Mouse (Mus musculus): ENCODE data around the gene Gm9837.
"Not testable (repeated sequence)": the region's sequence is repeated elsewhere in the genome, so short reads cannot be mapped to it uniquely, and the experiment has no call there.

The Gm9837 gene

DNA sequence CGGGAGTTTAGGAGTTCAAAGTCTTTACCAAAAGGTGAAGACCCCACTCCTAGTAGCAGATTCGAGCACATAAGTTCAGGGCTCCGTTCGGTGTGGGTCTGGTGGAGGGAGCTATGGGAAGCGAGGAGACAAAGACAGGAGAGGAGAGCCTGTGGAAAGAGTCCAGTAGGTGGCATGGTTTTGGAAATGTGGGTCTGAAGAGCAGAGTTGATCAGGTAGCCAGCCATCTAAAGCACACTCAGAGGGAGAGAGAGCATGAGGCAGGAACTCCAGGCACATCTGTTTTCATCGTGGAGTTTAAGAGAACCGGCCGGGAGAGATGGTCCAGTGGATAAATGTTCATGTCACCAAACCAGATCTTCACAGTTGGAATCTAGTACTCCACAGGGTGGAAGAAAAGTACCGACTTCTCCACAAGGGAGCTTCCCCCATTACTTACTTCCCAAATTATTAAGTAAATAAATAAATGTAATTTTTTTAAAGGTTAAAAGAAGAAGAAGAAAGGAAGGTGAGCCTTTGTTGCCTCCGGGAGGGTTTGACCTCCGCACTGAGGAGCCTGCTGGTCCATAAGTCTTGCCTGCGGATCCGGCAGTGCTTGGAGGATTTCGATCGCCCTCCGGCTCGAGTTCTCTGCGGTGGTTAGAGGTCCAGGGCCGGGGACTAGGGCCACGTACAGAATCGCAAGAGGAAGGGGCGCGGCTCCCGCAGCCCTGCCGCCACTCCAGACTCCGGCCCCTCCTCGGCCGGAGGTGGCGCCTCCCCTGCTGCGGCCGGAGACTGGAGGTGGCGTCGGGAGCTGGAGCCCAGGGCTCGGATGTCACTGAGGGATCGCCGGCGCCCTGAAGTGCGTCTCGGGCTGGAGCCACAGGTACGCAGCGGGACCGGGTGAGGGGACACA is 13.6 kb downstream of the Gm9837 start, which contains the start of the genes Gm10447 and Shroom1:
TSS of gene Gm10447 (minus strand) at position 637 of the 898 bp plus-strand sequence.
TSS of gene Shroom1 (plus strand) at position 732 of the 898 bp plus-strand sequence.
- peak; percentile 79 for DNase-seq (ENCODE audit: low spot score)

DNA sequence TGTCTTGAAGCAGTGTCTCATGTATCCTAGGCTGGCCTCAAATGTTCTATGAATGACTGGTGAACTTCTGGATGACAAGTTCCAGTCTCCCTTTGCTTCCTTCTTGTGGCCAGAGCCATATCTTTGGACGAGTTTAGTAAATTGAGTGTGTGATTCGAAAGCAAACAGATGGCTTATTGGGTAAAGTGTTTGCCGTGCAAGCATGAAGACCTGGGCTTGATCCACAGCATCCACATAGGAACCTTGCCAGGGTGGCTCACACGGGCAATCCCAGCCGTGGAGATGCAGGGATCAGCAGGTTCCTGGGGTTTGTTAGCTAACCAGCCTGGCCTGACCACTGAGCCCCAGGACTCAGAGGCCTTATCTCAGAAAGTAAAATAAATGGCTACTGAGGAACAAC is 17.2 kb downstream of the Gm9837 start:
- DNase-seq (ENCODE audit: low spot score) = no peak

DNA sequence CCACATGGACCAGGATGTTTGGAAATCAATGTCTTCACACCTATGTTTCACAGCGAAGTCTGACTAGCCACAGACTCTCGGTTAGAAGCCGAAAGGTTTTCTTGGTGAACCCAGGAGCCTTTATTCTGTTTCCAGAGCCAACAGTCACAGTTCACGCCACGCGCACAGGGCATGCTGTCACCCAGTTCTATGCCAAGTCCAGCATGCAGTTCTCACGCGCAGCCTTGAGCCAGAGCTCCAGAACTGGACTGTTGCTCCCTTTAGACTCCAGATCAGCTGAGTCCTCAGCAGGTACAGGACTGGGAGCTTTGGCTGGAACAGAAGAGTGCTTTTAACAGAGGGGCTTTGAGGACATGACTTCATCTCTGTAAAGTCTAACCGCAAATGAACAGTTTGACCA is 17.9 kb downstream of the Gm9837 start:
- no peak for DNase-seq (ENCODE audit: low spot score)

DNA sequence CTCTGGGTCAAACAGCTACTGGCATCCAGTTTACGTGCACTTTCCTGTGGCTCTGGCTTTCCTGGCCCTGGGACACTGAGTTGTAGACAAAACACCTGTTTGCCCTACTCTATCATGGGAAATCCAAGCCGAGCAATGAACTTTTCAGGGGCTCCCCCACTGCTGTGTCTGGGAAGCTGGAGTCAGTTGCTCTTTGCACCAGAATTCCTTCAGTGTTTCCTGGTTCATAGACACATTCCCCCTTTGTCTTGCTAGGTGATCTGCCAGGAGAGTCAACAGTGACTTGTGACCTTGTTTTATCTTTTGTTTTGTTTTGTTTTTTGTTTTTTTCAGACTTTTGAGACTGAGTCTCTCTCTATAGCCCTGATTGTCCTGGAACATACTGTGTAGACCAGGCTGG is 18.9 kb downstream of the Gm9837 start:
- no peak for DNase-seq (ENCODE audit: low spot score)

DNA sequence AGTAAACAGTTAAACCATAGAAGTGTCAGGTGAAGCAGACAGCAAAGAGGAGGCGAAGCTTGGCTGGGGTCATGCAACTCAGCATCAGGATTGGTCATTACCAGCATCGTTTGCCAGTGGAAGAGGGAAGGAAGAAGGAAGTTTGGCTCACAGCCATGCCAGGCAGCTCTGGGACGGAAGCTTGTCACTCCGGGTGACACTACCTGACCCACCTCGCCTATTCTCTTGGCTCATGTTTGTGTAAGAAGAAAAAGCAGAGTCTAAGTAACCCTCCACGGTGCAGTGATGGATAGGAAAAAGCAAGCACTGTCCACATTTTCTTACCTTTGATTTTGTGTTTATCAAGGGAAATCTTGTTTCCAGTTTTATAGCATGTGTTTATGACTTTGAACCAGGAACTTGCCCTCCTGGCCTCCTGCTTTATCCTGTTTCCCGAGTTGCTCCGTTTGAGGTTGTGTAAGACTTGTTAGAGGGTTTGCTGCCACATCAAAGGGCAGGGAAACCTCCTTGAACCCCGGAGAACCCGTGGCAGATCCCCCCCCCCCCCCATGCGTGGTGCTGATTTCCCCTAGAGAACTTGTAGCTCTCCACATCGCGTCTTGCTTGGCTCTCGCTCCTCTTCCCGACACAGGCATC is 20.1 kb downstream of the Gm9837 start:
- DNase-seq (ENCODE audit: low spot score) = no peak

DNA sequence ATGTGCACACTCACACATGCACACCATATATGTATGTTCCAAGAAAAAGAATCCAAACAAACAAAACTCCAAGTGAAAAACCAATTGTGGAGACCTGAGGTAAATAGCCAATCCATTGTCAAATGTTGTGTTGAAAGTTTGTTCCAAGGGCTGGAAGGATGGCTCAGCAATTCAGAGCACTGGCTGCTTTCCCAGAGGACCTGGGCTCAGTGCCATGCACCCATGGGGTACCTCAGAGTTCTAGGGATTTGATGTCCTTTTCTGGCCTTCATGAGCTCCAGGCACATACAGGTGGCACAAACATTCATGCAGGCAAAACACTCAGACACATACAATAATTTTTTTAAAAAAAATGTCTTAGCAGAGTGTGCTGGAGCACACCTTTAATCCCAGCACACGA is 21.8 kb downstream of the Gm9837 start:
- DNase-seq (ENCODE audit: low spot score) = no peak

DNA sequence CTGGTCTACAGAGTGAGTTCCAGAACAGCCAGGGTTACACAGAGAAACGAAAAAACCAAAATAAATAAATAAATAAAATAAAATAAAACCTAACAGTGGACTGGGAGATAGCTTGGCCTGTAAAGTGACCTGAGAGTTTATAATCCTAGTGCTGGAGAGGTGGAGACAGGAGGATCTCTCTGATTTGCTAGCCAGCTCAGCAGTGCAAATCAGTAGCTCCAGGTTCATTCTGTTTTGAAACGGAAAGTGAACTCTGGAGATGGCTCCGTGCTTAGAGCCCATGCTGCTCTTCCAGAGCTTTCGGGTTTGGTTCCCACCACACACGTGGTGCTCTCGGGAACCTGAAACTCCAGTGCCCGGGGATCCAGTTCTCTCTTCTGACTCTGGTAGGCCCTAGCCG is 22.3 kb downstream of the Gm9837 start:
- DNase-seq (ENCODE audit: low spot score) = no peak

DNA sequence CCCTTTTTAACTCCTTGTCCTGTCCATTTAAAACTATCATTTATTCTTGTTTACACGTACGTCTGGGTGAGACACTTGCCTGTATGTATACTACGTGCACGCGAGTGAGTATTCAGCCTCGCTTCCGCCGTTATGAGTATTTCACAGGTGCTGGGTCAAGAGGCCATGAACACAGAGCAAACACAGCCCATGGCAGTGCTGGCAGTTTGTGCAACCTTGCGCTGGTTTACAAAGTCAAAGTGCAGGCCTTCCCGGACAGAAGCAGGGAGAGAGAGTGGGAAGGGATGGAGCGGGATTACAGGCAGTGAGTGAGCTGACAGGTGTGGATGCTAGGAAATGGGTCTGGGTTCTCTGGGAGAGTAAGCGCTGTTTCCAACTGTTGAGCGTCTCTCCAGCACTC is 24.1 kb downstream of the Gm9837 start:
- DNase-seq (ENCODE audit: low spot score) = no peak

DNA sequence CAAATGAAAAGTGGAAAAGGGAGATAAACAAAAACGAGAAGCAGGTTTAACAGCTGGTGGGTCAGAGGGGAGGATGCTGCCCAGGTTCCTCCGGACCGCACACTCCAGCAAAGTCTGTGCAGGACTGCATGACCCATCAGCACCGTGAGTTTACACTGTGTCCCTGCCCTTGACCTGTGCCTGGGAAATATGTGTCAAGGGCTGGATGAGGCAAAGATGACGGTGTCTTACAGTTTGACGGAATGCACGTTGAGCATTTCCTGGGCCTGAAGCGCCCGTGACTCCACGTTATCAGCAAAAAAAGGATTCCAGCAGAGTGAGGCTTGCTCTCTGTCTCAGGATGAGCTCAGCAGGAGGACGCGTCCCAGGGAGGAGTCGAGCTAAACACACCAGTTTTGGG is 24.7 kb downstream of the Gm9837 start:
- DNase-seq (ENCODE audit: low spot score) = no peak

DNA sequence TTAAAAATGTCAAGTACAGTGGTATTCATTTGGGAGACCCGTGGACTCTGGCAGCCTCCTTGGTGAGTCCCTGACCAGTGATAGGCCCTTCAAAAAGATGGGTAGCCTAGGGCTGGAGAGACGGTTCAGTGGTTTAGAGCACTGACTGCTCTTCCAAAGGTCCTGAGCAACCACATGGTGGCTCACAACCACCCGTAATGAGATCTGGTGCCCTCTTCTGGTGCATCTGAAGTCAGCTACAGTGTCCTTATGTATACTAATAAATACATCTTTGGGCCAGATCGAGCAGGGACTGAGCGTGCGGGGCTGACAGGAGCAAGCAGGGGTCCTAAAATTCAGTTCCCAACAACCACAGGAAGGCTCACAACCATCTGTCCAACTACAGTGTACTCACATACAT is 26.4 kb downstream of the Gm9837 start:
- peak; percentile 20 for DNase-seq (ENCODE audit: low spot score)

DNA sequence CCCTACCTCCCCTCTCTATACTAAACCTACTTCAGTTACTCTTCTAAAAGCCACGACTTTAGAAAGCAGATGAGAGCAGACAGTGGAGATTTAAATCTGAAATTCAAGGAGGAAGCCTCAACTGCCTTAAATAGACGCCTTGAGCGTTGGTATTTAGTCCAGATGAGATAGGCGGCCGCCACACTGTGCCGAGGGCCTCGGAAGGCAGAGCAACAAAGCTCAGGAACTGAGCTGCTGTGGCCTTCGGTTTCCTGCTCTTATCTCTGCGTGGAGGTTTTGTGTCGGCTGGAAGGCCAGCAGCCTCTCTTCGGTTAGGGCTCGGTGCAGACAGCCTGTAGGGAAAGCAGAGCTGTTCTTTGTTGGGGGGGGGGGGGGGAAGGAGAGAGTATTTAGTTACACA is 28.4 kb downstream of the Gm9837 start:
- peak; percentile 18 for DNase-seq (ENCODE audit: low spot score)

DNA sequence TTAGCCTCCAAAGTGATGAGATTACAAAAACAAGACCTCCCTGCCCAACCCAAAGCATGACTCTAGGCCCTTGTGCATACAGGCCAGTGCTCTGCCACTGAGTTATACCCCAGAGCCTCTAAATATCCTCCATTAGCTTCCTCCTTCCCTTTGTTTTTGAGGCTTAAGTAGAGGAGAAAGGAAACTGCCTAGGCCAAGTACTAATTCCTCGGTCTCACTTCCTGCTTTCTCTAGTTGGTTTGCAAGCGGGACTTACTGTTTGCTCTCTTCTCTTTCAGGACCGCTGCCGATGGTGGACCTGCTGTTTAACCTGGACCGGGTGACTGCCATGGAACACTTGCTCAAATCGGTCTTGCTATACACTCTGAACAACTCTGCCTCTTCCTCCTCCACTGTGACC is 33.9 kb downstream of the Gm9837 start:
- no peak for DNase-seq (ENCODE audit: low spot score)

DNA sequence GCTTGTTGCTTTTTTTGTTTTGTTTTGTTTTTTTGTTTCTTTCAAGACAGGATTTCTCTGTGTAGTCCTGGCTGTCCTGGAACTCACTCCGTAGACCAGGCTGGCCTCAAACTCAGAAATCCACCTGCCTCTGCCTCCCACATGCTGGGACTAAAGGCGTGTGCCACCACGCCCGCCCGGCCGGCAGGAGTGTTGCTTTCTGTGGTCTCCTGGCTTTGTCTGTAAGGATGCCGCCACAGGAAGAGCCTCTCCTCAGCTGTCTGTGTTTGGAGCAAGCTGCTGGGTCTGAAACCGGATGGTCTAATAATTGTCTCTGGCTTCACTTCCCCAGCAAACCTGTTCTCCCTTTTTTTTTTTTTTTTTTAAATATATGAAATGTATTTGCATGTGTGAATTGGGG is 34.8 kb downstream of the Gm9837 start:
- no peak for DNase-seq (ENCODE audit: low spot score)

DNA sequence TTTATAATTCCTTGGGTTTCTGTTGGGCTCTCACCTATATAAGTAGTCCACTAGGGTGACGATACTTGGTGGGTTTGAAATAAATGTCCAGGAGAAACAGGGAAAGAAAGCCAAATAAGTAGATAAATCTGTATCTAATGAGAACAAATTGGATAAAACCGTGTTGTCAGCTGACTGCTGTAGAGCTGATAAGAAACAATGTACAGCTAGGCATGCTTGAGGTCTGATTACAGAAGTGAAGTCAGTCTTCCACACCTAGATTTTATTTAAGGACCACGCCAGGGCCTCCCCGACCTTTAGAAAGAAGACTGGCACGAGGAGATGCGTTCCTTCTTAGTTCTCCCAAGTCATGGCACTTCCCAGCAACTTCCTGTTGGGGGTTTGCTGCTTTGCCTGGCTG is 37.2 kb downstream of the Gm9837 start:
- no peak for DNase-seq (ENCODE audit: low spot score)

DNA sequence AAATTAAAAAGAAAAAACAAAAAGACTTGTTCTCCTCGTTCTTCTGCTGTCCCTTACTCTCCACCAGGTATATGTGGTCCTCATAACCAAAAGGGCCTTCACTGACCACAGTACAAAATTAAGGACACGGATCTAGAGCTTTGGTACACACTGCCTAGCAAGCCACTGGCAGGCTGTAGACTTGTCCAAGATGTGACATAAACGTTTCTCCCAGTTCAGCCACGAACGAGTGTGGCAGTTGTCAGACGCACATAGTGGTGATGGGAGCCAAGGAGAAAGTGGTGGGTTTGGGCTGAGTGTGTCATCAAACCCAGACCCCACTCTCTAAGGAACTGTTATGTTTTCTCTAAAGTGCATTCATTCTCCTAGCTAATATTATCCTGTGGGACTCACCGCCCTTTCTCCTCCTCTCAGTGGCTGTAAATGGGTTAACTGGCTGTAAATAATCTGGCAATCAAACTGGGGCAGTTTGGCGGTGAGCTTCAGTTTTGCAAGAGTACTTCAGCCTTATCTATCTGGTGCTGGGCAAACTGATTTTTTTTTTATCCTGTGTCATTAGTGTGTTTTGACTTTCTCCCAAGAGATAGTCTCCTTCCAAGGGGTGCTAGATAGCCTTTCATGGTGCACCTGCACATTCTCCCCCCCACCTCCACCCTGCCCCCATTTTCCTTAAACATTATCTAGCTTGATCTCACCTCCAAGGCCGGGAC is 38.8 kb downstream of the Gm9837 start:
- DNase-seq (ENCODE audit: low spot score) = peak; percentile 10

DNA sequence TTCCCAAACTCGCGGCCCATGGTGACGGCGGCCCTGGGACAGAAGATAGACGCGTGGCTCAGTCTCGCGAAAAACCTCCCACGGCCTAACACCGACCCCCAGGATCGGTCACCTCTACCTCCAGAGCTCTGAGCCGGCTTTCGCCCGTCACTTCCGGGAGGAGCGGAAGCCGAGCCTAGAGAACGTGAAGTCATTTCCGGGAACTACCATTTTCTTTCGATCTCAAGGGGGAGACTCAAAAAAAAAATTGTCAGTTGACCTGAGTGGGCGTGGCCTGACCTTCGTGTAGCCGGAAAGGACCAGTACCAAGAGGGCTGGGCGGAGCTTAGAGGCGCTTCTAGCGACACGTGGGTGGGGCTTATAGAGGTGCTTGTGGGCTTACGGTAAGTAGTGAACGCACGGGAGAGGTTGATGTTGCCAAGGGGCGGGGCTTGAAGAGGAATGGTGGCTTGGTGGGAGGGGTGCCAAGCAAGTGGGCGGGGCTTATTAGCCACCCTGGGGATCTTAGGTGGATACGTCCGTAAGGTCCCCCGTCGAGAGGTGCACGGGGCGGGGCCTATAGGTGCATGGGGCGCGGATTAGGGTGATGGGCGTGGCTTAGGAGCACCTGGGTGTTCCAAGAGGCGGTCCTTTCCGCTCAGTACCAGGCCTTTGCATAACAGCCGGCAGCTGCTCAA is 39.5 kb downstream of the Gm9837 start, which contains the start of the genes Uqcrq and Gdf9:
TSS of gene Uqcrq (minus strand) at position 162 of the 677 bp plus-strand sequence.
TSS of gene Gdf9 (plus strand) at position 354 of the 677 bp plus-strand sequence.
- DNase-seq (ENCODE audit: low spot score) = peak; percentile 100

DNA sequence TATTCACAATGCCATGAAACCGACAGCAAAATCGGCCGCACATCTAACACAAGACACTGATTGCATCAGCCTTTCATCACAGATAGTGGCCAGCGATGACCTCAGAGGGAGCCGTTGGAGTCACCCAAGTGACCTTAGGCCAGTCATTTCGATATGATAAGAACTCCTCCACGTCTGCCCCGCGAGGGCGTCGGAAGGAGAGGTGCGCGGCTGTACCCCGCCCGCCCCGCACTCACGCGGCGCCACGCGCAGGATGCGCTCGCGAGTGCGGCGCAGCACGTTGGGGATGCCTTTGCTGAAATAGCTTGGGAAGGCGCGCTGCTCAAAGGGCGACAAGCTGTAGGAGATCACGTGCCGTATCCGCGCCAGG is 40.0 kb downstream of the Gm9837 start:
- peak; percentile 46 for DNase-seq (ENCODE audit: low spot score)

DNA sequence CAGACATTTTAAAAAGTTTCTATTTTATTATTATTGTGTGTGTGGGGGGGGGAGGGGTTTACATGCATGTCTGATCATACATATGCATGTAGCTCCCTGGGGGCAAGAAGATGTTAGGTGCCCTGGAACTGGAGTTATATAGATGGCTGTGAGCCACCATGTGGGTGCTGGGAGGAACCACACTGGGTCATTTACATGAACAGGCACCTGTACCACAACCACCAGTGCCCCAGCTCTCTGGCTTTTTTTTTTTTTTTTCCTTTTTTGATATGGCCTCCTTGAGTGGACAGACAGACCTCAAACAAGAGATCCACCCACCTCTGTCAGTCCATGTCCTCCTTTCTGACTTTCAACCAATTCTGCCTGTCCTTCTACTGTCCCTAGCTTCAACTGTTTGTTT is 41.1 kb downstream of the Gm9837 start:
- DNase-seq (ENCODE audit: low spot score) = no peak

DNA sequence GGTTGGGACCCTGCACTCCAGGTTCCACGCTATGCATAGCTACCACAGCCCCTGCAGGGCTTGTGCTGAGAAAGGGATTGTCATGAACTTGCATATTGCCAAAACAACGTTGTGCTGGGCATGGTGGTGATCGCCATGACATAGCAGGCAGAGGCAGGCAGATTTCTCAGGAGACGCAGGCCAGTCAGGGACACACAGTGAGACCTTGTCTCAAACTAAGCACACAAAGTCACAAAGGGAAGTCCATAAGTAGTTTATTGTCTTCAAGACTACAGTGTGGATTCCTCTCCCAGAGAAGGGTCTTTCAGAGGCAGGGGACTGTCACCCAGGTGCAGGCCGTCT is 41.6 kb downstream of the Gm9837 start:
- DNase-seq (ENCODE audit: low spot score) = no peak

DNA sequence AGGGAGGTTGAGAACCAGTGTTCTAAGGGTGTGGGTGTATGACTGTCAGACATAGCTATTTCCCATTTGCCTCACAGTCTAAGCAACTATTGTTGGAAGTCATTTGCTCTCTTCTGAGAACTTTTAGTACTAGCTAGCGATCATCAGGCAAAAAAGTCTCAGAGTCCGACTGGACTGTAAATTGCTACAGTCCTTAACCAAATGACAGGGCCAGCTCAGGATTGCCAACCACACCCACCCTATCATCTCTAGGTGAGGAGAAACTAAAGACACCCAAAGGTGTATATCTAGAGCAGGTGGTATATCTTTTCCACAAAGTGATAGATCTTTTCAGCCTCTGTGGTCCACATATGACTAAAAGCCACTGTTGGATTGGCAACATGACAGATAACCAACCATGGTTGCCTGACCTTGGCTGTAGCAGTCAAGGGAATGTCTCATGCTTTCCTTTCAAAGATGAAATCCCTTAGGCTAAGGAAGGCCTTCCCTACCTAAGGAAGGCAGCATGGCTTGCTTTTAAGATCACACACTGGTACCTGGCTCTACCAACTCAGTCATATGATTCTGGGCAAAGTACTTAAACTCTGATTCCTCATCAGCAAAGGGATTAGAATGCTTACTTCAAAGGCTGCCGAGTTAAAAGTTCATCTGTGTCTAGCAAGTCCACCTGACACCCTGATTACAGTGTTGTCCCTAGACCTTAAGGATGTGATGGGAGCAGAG is 42.1 kb downstream of the Gm9837 start:
- DNase-seq (ENCODE audit: low spot score) = no peak

DNA sequence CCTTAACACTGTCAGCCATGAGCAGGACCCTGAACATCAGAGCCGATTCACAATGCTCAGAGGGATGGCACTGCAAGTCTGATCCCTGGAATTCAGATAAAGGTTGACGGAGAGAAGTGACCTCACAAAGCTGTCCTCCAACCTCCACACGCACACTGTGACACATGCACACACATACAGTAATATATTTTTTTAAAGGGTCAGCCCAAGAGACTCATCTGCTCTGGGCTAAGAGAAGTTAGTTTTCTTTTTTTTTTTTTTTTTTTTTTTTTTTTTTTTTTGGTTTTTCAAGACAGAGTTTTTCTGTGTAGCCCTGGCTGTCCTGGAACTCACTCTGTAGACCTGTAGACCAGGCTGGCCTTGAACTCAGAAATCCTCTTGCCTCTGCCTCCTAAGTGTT is 43.4 kb downstream of the Gm9837 start:
- not testable (repeated sequence) for DNase-seq (ENCODE audit: low spot score)
